Mouse (Mus musculus): Measurements from ENCODE around the gene 3830406C13Rik.

The 3830406C13Rik gene

GRCm38 (mm10) chr14:12342458-12343131 is 58.6 kb downstream of the 3830406C13Rik start:
- no peak for DNase-seq (ENCODE audit: low read depth, low spot score)

- no peak for DNase-seq (ENCODE audit: low read depth, low spot score)
Measured at GRCm38 (mm10) chr14:12343451-12343941, 59.5 kb downstream of the 3830406C13Rik start.

GRCm38 (mm10) chr14:12344061-12344745 is 60.2 kb downstream of the 3830406C13Rik start:
- DNase-seq (ENCODE audit: low read depth, low spot score) = no peak

GRCm38 (mm10) chr14:12344746-12345240 is 60.8 kb downstream of the 3830406C13Rik start:
- no peak for DNase-seq (ENCODE audit: low read depth, low spot score)

- no peak for DNase-seq (ENCODE audit: low read depth, low spot score)
Measured at GRCm38 (mm10) chr14:12345241-12345921, 61.4 kb downstream of the 3830406C13Rik start.

- DNase-seq (ENCODE audit: low read depth, low spot score) = no peak
Measured at GRCm38 (mm10) chr14:12346011-12346864, 62.3 kb downstream of the 3830406C13Rik start.

GRCm38 (mm10) chr14:12346865-12347600 is 63.1 kb downstream of the 3830406C13Rik start:
- DNase-seq (ENCODE audit: low read depth, low spot score) = no peak

GRCm38 (mm10) chr14:12348089-12348488 is 64.1 kb downstream of the 3830406C13Rik start, which contains the start of gene Fezf2:
Gene Fezf2 (minus strand): TSS chr14:12348189.
- DNase-seq (ENCODE audit: low read depth, low spot score) = no peak

GRCm38 (mm10) chr14:12349334-12350090 is 65.5 kb downstream of the 3830406C13Rik start:
- DNase-seq (ENCODE audit: low read depth, low spot score) = no peak

- no peak for DNase-seq (ENCODE audit: low read depth, low spot score)
Measured at GRCm38 (mm10) chr14:12350271-12350916, 66.4 kb downstream of the 3830406C13Rik start.

Data from 3T3-L1 (cell line).